Mouse (Mus musculus) heart, adult 2 months (tissue): ENCODE measurements around the gene Nav1.

Experiments used
- CTCF ChIP-seq: fragments of 200-600 bp; IDR thresholded peaks from 2 replicates; pipeline ENCODE4 v1.8.1; 2022; ENCODE audit warnings: antibody characterized with exemption, mild to moderate bottlenecking, moderate library complexity
- EP300 ChIP-seq: fragments of 200-500 bp; IDR thresholded peaks from 2 replicates; pipeline ENCODE4 v1.6.1; 2011; ENCODE audit warnings: low read depth, low read length, control low read depth; ENCODE audit not compliant: insufficient read depth
- POLR2A ChIP-seq: fragments of 200-500 bp; IDR thresholded peaks from 2 replicates; pipeline ENCODE4 v1.6.1; 2011; ENCODE audit warnings: mild to moderate bottlenecking, low read depth, low read length, control low read depth; ENCODE audit not compliant: insufficient read depth

DNA sequence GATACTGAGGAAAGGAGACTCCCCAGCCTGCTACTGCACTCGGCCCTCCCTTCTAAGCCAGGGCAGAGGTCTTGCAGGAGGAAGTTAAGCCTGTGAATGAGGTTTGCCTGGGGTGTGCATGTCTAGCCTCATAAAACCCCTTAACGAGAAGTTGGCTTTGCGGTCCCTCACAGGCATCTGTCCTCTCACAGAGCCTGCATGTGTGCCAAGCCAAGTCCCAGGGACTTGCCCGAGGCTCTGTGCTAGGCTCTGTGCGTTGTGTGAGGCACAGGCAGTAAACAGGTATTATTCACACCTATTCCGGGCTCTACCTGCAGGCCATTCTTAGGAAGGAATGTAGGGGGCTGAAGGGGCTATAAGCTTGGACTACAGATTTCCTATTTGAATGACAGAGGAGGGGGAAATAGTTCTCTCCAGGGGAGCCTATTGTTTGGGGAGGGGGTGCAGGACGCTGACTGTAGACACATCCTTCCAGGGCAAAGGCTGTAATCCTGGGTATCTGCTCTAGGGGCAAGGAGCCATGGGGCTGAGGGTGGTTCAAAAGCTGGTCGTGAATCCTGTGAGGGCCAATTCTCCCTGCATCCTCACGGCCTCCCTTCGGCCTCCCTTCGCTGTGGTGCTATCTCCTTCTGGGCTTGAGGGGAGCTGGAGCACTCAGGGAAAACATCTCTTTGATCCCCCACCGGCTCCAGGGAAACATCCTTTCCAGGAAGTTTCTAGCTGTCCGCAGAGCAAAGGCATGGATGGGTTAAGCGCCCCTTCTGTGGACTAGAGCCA is 99.3 kb downstream of the Nav1 start:
- TF ChIP-seq CTCF, result no peak
- no peak for TF ChIP-seq POLR2A
- no peak for TF ChIP-seq EP300
